Mouse (Mus musculus) MEL (cell line): ENCODE data around the gene Slc2a9. TPM values are rescaled to one million over a fixed set of nuclear protein-coding genes. Genes with fewer than 3 reads are reported as not detected.

ENCODE experiments used
- DNase-seq: peaks from one replicate; pipeline ENCODE4 v3.0.0; 2011; ENCODE audit warnings: low read depth, low spot score
- H3K27ac ChIP-seq: 2 replicates; pipeline ENCODE4 v1.5.1; 2012; ENCODE audit warnings: low read depth, mild to moderate bottlenecking, control low read depth, low read length, moderate library complexity; ENCODE audit not compliant: control insufficient read depth
- H3K27me3 ChIP-seq, 2 experiments: fragments of 150-350 bp in 1 of 2; sonication (generic) in 1 of 2; 2 replicates each; pipeline ENCODE4 v1.6.1; 2012; ENCODE audit warnings: low read length in 2 of 2, mild to moderate bottlenecking in 2 of 2, improper control_type of control experiment in 1 of 2, moderate library complexity in 1 of 2; ENCODE audit not compliant: insufficient read depth in 2 of 2, control insufficient read depth in 1 of 2
- H3K36me3 ChIP-seq, 2 experiments: 2 replicates each; pipeline ENCODE4 v1.6.1; 2012 to 2014; ENCODE audit warnings: low read length in 2 of 2, improper control_type of control experiment in 1 of 2, inconsistent platforms in 1 of 2, mild to moderate bottlenecking in 1 of 2; ENCODE audit not compliant: insufficient read depth in 2 of 2, control insufficient read depth in 1 of 2
- H3K4me1 ChIP-seq, 2 experiments: fragments of 150-350 bp in 1 of 2; sonication (generic) in 1 of 2; 2 replicates each; pipeline ENCODE4 v1.6.1; 2012; ENCODE audit warnings: low read length in 2 of 2, improper control_type of control experiment in 1 of 2, mild to moderate bottlenecking in 1 of 2; ENCODE audit not compliant: insufficient read depth in 2 of 2, control insufficient read depth in 1 of 2
- H3K4me3 ChIP-seq, 2 experiments: fragments of 150-350 bp in 1 of 2; sonication (generic) in 1 of 2; 2 replicates each; pipeline ENCODE4 v1.5.1; 2012; ENCODE audit warnings: low read depth in 2 of 2, low read length in 2 of 2, mild to moderate bottlenecking in 2 of 2, moderate library complexity in 2 of 2, control low read depth in 1 of 2, improper control_type of control experiment in 1 of 2; ENCODE audit not compliant: control insufficient read depth in 1 of 2, insufficient read depth in 1 of 2
- H3K79me2 ChIP-seq: 2 replicates; pipeline ENCODE4 v1.6.1; 2012; ENCODE audit warnings: mild to moderate bottlenecking, low read length, moderate library complexity; ENCODE audit not compliant: control insufficient read depth, poor library complexity, insufficient read depth
- H3K9ac ChIP-seq: 2 replicates; pipeline ENCODE4 v1.6.1; 2012; ENCODE audit warnings: low read depth, mild to moderate bottlenecking, control low read depth, low read length, moderate library complexity; ENCODE audit not compliant: control insufficient read depth, poor library complexity, severe bottlenecking
- H3K9me3 ChIP-seq: fragments of 150-350 bp; sonication (generic); replicated peaks from 2 replicates; pipeline ENCODE4 v1.6.1; 2012; ENCODE audit warnings: mild to moderate bottlenecking, low read length, improper control_type of control experiment, moderate library complexity; ENCODE audit not compliant: insufficient read depth
- BHLHE40 ChIP-seq: IDR thresholded peaks from 2 replicates; pipeline ENCODE4 v1.6.1; 2012; ENCODE audit warnings: low read depth, mild to moderate bottlenecking, inconsistent platforms, low read length, improper control_type of control experiment, borderline replicate concordance
- E2F4 ChIP-seq: IDR thresholded peaks from 2 replicates; pipeline ENCODE4 v1.6.1; 2011; ENCODE audit warnings: low read depth, low read length, improper control_type of control experiment, borderline replicate concordance
- GABPA ChIP-seq: IDR thresholded peaks from 2 replicates; pipeline ENCODE4 v1.6.1; 2012; ENCODE audit warnings: low read depth, mild to moderate bottlenecking, inconsistent platforms, low read length, improper control_type of control experiment, moderate library complexity
- HCFC1 ChIP-seq: IDR thresholded peaks from 2 replicates; pipeline ENCODE4 v1.6.1; 2012; ENCODE audit warnings: low read depth, mild to moderate bottlenecking, inconsistent platforms, low read length, improper control_type of control experiment, moderate library complexity
- MAZ ChIP-seq: IDR thresholded peaks from 2 replicates; pipeline ENCODE4 v1.6.1; 2012; ENCODE audit warnings: low read depth, mild to moderate bottlenecking, inconsistent platforms, low read length, improper control_type of control experiment
- MEF2A ChIP-seq: IDR thresholded peaks from 2 replicates; pipeline ENCODE4 v1.6.1; 2014; ENCODE audit warnings: low read depth, mild to moderate bottlenecking, inconsistent platforms, low read length, improper control_type of control experiment; ENCODE audit not compliant: poor library complexity, insufficient replicate concordance, severe bottlenecking; ENCODE audit errors: extremely low read depth
- MXI1 ChIP-seq: IDR thresholded peaks from 2 replicates; pipeline ENCODE4 v1.6.1; 2011; ENCODE audit warnings: mild to moderate bottlenecking, low read depth, low read length, improper control_type of control experiment
- MYC ChIP-seq: IDR thresholded peaks from 2 replicates; pipeline ENCODE4 v1.6.1; 2011; ENCODE audit warnings: low read depth, mild to moderate bottlenecking, low read length, improper control_type of control experiment, moderate library complexity
- NRF1 ChIP-seq: IDR thresholded peaks from 2 replicates; pipeline ENCODE4 v1.6.1; 2014; ENCODE audit warnings: low read depth, mild to moderate bottlenecking, inconsistent platforms, low read length, improper control_type of control experiment, moderate library complexity; ENCODE audit not compliant: poor library complexity, insufficient read depth, severe bottlenecking
- POLR2A ChIP-seq, 2 experiments: IDR thresholded peaks; 2 replicates each; pipeline ENCODE4 v1.6.1; 2011 to 2012; ENCODE audit warnings: low read length in 2 of 2, mild to moderate bottlenecking in 2 of 2, control low read depth in 1 of 2, improper control_type of control experiment in 1 of 2, low read depth in 1 of 2, moderate library complexity in 1 of 2; ENCODE audit not compliant: control insufficient read depth in 1 of 2, insufficient read depth in 1 of 2, poor library complexity in 1 of 2
- POLR2AphosphoS2 ChIP-seq: IDR thresholded peaks from 2 replicates; pipeline ENCODE4 v1.6.1; 2011; ENCODE audit warnings: low read length, improper control_type of control experiment
- POLR2AphosphoS5 ChIP-seq: IDR thresholded peaks from 2 replicates; pipeline ENCODE4 v1.6.1; 2012; ENCODE audit warnings: low read depth, borderline replicate concordance, mild to moderate bottlenecking, inconsistent platforms, low read length, moderate library complexity, mixed read lengths
- RAD21 ChIP-seq: IDR thresholded peaks from 2 replicates; pipeline ENCODE4 v1.6.1; 2011; ENCODE audit warnings: mild to moderate bottlenecking, low read depth, low read length, improper control_type of control experiment
- RCOR1 ChIP-seq: IDR thresholded peaks from 2 replicates; pipeline ENCODE4 v1.6.1; 2012; ENCODE audit warnings: low read depth, mild to moderate bottlenecking, inconsistent platforms, low read length, improper control_type of control experiment
- SMC3 ChIP-seq: IDR thresholded peaks from 2 replicates; pipeline ENCODE4 v1.6.1; 2011; ENCODE audit warnings: low read depth, low read length, improper control_type of control experiment
- TAL1 ChIP-seq: IDR thresholded peaks from 2 replicates; pipeline ENCODE4 v1.6.1; 2012; ENCODE audit warnings: mild to moderate bottlenecking, inconsistent platforms, low read length, moderate library complexity, mixed read lengths
- TBP ChIP-seq: IDR thresholded peaks from 2 replicates; pipeline ENCODE4 v1.8.0; 2011; ENCODE audit warnings: low read depth, low read length, improper control_type of control experiment
- TCF12 ChIP-seq: IDR thresholded peaks from 2 replicates; pipeline ENCODE4 v1.6.1; 2014; ENCODE audit warnings: low read depth, mild to moderate bottlenecking, inconsistent platforms, low read length, improper control_type of control experiment, moderate library complexity
- UBTF ChIP-seq: IDR thresholded peaks from 2 replicates; pipeline ENCODE4 v1.6.1; 2012; ENCODE audit warnings: low read depth, mild to moderate bottlenecking, inconsistent platforms, low read length, improper control_type of control experiment, moderate library complexity, borderline replicate concordance; ENCODE audit not compliant: insufficient read depth
- USF2 ChIP-seq, 2 experiments: IDR thresholded peaks; 2 replicates each; pipeline ENCODE4 v1.6.1; 2011 to 2012; ENCODE audit warnings: improper control_type of control experiment in 2 of 2, low read length in 2 of 2, borderline replicate concordance in 1 of 2, inconsistent platforms in 1 of 2, low read depth in 1 of 2, mild to moderate bottlenecking in 1 of 2; ENCODE audit not compliant: insufficient read depth in 1 of 2
- ZC3H11A ChIP-seq: IDR thresholded peaks from 2 replicates; pipeline ENCODE4 v1.6.1; 2012; ENCODE audit warnings: low read depth, mild to moderate bottlenecking, inconsistent platforms, low read length, improper control_type of control experiment
- ZKSCAN1 ChIP-seq: IDR thresholded peaks from 2 replicates; pipeline ENCODE4 v1.6.1; 2012; ENCODE audit warnings: low read depth, mild to moderate bottlenecking, inconsistent platforms, low read length, improper control_type of control experiment, moderate library complexity
- polyA plus RNA-seq, 2 experiments: library from polyadenylated mRNA; stranded (reverse) in 1 of 2; unstranded in 1 of 2; fragments of >175 nt in 1 of 2; fragments of >200 nt in 1 of 2; gene quantifications; 2 replicates each; pipeline versions ENCODE4 v1.2.1 to v1.2.4; 2012; ENCODE audit warnings: low replicate concordance in 2 of 2, low read depth in 1 of 2; ENCODE audit not compliant: insufficient read length in 2 of 2, insufficient read depth in 1 of 2, missing spikeins in 1 of 2
- total RNA-seq: library from RNA; depleted of rRNA; stranded (reverse); fragments of 300-350 nt; gene quantifications from 2 replicates; pipeline ENCODE4 v1.2.3, GENCODE M21; 2012

Gene Slc2a9
- total and polyA plus RNA-seq, 3 experiments: 1.1 to 4.2 TPM; not detected in 1

- no peak for TF ChIP-seq MYC
These were observed 38.8 kb upstream of the Slc2a9 start (continued) for GRCm38 (mm10) chr5:38541728-38542127.

GRCm38 (mm10) chr5:38540898-38541297 is 38.0 kb upstream of the Slc2a9 start:
- no peaks in the 10 kb centered on the region for H3K9me3 ChIP-seq
- peaks cover 0 to 56% of the 10 kb centered on the region in 2 experiments; a peak in 2 of 4 replicates for H3K36me3 ChIP-seq
- DNase-seq: no peak
- H3K27ac ChIP-seq: no peak overlapping the region
- TF ChIP-seq UBTF: no peak
- TF ChIP-seq NRF1: no peak
- no peak for TF ChIP-seq MAZ
- no peak for TF ChIP-seq RCOR1
- TF ChIP-seq SMC3: no peak
- TF ChIP-seq GABPA: no peak
- TF ChIP-seq E2F4: no peak
- no peak for TF ChIP-seq MEF2A
- no peak for TF ChIP-seq TAL1
- TF ChIP-seq HCFC1: no peak
- TF ChIP-seq TCF12: no peak
- TF ChIP-seq, all 39 proteins: peak for 0
- H3K9ac ChIP-seq: no peak overlapping the region
- no peaks in the 10 kb centered on the region for H3K27me3 ChIP-seq
- H3K79me2 ChIP-seq: no peaks in the 10 kb centered on the region
- no peak overlapping the region for H3K4me3 ChIP-seq
- H3K4me1 ChIP-seq: no peaks in the 10 kb centered on the region

GRCm38 (mm10) chr5:38538508-38538907 is 35.6 kb upstream of the Slc2a9 start:
- Histone ChIP-seq H3K9me3 (no peaks in the 10 kb centered on the region), H3K36me3 (peaks cover 0 to 58% of the 10 kb centered on the region in 2 experiments; a peak in 2 of 4 replicates), H3K27me3 (no peaks in the 10 kb centered on the region), H3K4me3 (no peak overlapping the region), H3K4me1 (no peaks in the 10 kb centered on the region), H3K79me2 (no peaks in the 10 kb centered on the region), H3K27ac (no peak overlapping the region), H3K9ac (no peak overlapping the region)
- TF ChIP-seq BHLHE40 (no peak), MXI1 (no peak), SMC3 (no peak), RCOR1 (no peak), USF2 (IDR thresholded peaks at IDR 0.05; ENCODE audit: borderline replicate concordance in 1 of 2, insufficient read depth in 1 of 2, low read depth in 1 of 2, low read length in 2 of 2) (no peak), RAD21 (no peak), ZKSCAN1 (no peak), POLR2A (IDR thresholded peaks at IDR 0.05; ENCODE audit: control insufficient read depth in 1 of 2, insufficient read depth in 1 of 2, low read depth in 1 of 2, low read length in 2 of 2, poor library complexity in 1 of 2) (no peak), POLR2AphosphoS2 (no peak), GABPA (no peak), MYC (no peak), TBP (no peak), NRF1 (no peak), MEF2A (no peak), ZC3H11A (no peak), POLR2AphosphoS5 (no peak), MAZ (no peak)
- DNase-seq: no peak
